In the genomic region with DNA sequence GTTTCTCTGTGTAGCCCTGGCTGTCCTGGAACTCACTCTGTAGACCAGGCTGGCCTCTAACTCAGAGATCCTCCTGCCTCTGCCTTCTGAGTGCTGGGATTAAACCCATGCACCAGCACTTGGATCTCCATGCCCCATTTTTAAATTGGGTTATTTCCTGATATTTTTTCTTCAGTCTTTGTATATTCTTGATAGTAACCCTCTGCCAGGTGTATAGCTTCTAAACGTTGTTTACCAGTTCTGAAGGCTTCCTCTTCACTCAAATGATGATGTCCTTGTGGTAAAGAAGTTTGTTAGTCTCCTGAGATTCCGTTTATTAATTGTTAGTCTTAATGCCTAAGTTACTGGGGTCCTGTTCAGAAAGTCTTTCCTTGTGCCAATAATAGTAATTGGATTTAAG, we compare ENCODE assay signal across 8 mouse cellular contexts. TPM values are rescaled to one million over a fixed set of nuclear protein-coding genes. Genes with fewer than 3 reads are reported as not detected.
DNase-seq lines count a peak whose midpoint lies in the region; ATAC-seq and TF ChIP-seq lines count a peak whose summit lies in the region.

Gene Wipi2 (plus strand): TSS at position 301 of the 400 bp plus-strand sequence.

- H3K27me3 ChIP-seq in lung, postnatal 0 days (replicated peaks; ENCODE audit: insufficient read depth, low read length), result no peaks in the 10 kb centered on the region
- H3K27me3 ChIP-seq in embryonic facial prominence, embryonic 15.5 days, result no peaks in the 10 kb centered on the region
- no peaks in the 10 kb centered on the region for H3K27me3 ChIP-seq in heart, postnatal 0 days (ENCODE audit: control insufficient read depth, insufficient read depth, low read length)
- no peaks in the 10 kb centered on the region for H3K27me3 ChIP-seq in limb, embryonic 10.5 days (ENCODE audit: low read depth, poor library complexity, severe bottlenecking)
- H3K27me3 ChIP-seq in neural tube, embryonic 15.5 days (replicated peaks), result no peaks in the 10 kb centered on the region

- H3K36me3 ChIP-seq in lung, postnatal 0 days (ENCODE audit: insufficient read depth, low read length), result no peaks in the 10 kb centered on the region
- peaks cover 4% of the 10 kb centered on the region; the same call in 1 of the 2 replicates for H3K36me3 ChIP-seq in embryonic facial prominence, embryonic 15.5 days
- no peaks in the 10 kb centered on the region for H3K36me3 ChIP-seq in heart, postnatal 0 days (replicated peaks; ENCODE audit: control insufficient read depth, insufficient read depth, low read length)
- peaks cover 14% of the 10 kb centered on the region for H3K36me3 ChIP-seq in limb, embryonic 10.5 days
- no peaks in the 10 kb centered on the region for H3K36me3 ChIP-seq in neural tube, embryonic 15.5 days

- H3K9me3 ChIP-seq in lung, postnatal 0 days (ENCODE audit: low read length), result no peaks in the 10 kb centered on the region
- no peaks in the 10 kb centered on the region for H3K9me3 ChIP-seq in embryonic facial prominence, embryonic 15.5 days (replicated peaks)
- H3K9me3 ChIP-seq in heart, postnatal 0 days (replicated peaks; ENCODE audit: control insufficient read depth, low read length), result no peaks in the 10 kb centered on the region
- H3K9me3 ChIP-seq in limb, embryonic 10.5 days (replicated peaks), result no peaks in the 10 kb centered on the region
- H3K9me3 ChIP-seq in neural tube, embryonic 15.5 days (replicated peaks), result no peaks in the 10 kb centered on the region

- peak within 1 kb of the TSS; percentile 91; the same call in 1 of the 2 replicates for H3K4me3 ChIP-seq in lung, postnatal 0 days (ENCODE audit: low read depth, low read length)
- H3K4me3 ChIP-seq in embryonic facial prominence, embryonic 15.5 days (replicated peaks), result peak within 1 kb of the TSS; percentile 77
- H3K4me3 ChIP-seq in heart, postnatal 0 days (ENCODE audit: low read depth, low read length), result peak within 1 kb of the TSS; percentile 94
- H3K4me3 ChIP-seq in limb, embryonic 10.5 days, result peak within 1 kb of the TSS; percentile 97
- peak within 1 kb of the TSS; percentile 94 for H3K4me3 ChIP-seq in neural tube, embryonic 15.5 days (replicated peaks)

- 87% methylated on average over 2 of the region's 2 CpGs for WGBS in lung, postnatal 0 days
- WGBS in embryonic facial prominence, embryonic 15.5 days, result 90% methylated on average over 2 of the region's 2 CpGs
- 78% methylated on average over 2 of the region's 2 CpGs for WGBS in heart, postnatal 0 days
- 91% methylated on average over 2 of the region's 2 CpGs for WGBS in limb, embryonic 10.5 days
- 86% methylated on average over 2 of the region's 2 CpGs for WGBS in neural tube, embryonic 15.5 days

- no peaks in the 10 kb centered on the region for H3K4me1 ChIP-seq in lung, postnatal 0 days (ENCODE audit: insufficient read depth, low read depth, low read length)
- peaks cover 13% of the 10 kb centered on the region for H3K4me1 ChIP-seq in embryonic facial prominence, embryonic 15.5 days
- peaks cover 9% of the 10 kb centered on the region for H3K4me1 ChIP-seq in heart, postnatal 0 days (ENCODE audit: control insufficient read depth, insufficient read depth)
- peaks cover 28% of the 10 kb centered on the region for H3K4me1 ChIP-seq in limb, embryonic 10.5 days
- H3K4me1 ChIP-seq in neural tube, embryonic 15.5 days, result peaks cover 22% of the 10 kb centered on the region

- H3K4me2 ChIP-seq in lung, postnatal 0 days (replicated peaks; ENCODE audit: low read depth, low read length), result peak within 1 kb of the TSS; percentile 88
- H3K4me2 ChIP-seq in embryonic facial prominence, embryonic 15.5 days (replicated peaks), result peak within 1 kb of the TSS; percentile 85
- H3K4me2 ChIP-seq in heart, postnatal 0 days (ENCODE audit: low read depth, low read length), result peak within 1 kb of the TSS; percentile 91
- peak within 1 kb of the TSS; percentile 87 for H3K4me2 ChIP-seq in neural tube, embryonic 15.5 days

- no peak within 1 kb of the TSS for H3K27ac ChIP-seq in lung, postnatal 0 days (ENCODE audit: low read length)
- H3K27ac ChIP-seq in embryonic facial prominence, embryonic 15.5 days (replicated peaks), result peak within 1 kb of the TSS; percentile 89; the same call in 1 of the 2 replicates
- peak within 1 kb of the TSS; percentile 85 for H3K27ac ChIP-seq in heart, postnatal 0 days (ENCODE audit: low read depth)
- H3K27ac ChIP-seq in limb, embryonic 10.5 days, result peak within 1 kb of the TSS; percentile 94
- H3K27ac ChIP-seq in neural tube, embryonic 15.5 days (replicated peaks), result no peak within 1 kb of the TSS

- TF ChIP-seq CTCF in lung, postnatal 0 days (IDR thresholded peaks at IDR 0.05), result no peak
- TF ChIP-seq CTCF in heart, postnatal 0 days (IDR thresholded peaks at IDR 0.05; ENCODE audit: low read depth), result no peak

- no peak within 1 kb of the TSS for H3K9ac ChIP-seq in lung, postnatal 0 days (replicated peaks; ENCODE audit: low read depth)
- peak within 1 kb of the TSS; percentile 76; the same call in 1 of the 2 replicates for H3K9ac ChIP-seq in embryonic facial prominence, embryonic 15.5 days
- 0 out of 2 replicates have a peak within 1 kb of the TSS, but pooled peaks have one; percentile 88 for H3K9ac ChIP-seq in heart, postnatal 0 days (replicated peaks; ENCODE audit: low read depth, low read length)
- peak within 1 kb of the TSS; percentile 94 for H3K9ac ChIP-seq in neural tube, embryonic 15.5 days (replicated peaks)

- no peak for TF ChIP-seq EP300 in lung, postnatal 0 days (IDR thresholded peaks at IDR 0.05)
- no peak for TF ChIP-seq EP300 in heart, postnatal 0 days (IDR thresholded peaks at IDR 0.05; ENCODE audit: low read depth)

- DNase-seq in lung, postnatal 0 days (ENCODE audit: low spot score), result no peak
- DNase-seq in lung, postnatal 14 days, result no peak
- no peak for DNase-seq in heart, postnatal 0 days (ENCODE audit: low spot score)
- DNase-seq in limb, embryonic 10.5 days (ENCODE audit: low spot score), result no peak
- DNase-seq in urinary bladder, adult 18-20 months (ENCODE audit: low spot score in 2 of 2), result no peak
- DNase-seq in right cerebral cortex, postnatal 36 days (ENCODE audit: low spot score in 2 of 2), result no peak

- no peak for ATAC-seq in lung, postnatal 0 days
- no peak for ATAC-seq in embryonic facial prominence, embryonic 15.5 days (ENCODE audit: insufficient number of reproducible peaks, low FRiP score, low TSS enrichment, low read depth)
- no peak for ATAC-seq in heart, postnatal 0 days (ENCODE audit: insufficient read depth, low read depth)
- ATAC-seq in neural tube, embryonic 15.5 days (ENCODE audit: low FRiP score), result no peak

RNA-seq across cellular contexts. Expression of gene Wipi2, which starts in this region (rescaled TPM):
- polyA plus RNA-seq in lung, postnatal 0 days (2015; fragmentation: Nextera tagmentation; extraction: Ambion mirVana), result 25.7 and 26.6 TPM in 2 replicates
- 44.7 and 47.8 TPM in 2 replicates for polyA plus RNA-seq in embryonic facial prominence, embryonic 15.5 days (2015; fragmentation: Nextera tagmentation; extraction: Ambion mirVana)
- total RNA-seq in heart, postnatal 0 days (2014; rRNA removed; ENCODE audit: low replicate concordance), result 37.2 and 50.8 TPM in 2 replicates
- 19.6 and 20.7 TPM in 2 replicates for polyA plus RNA-seq in heart, postnatal 0 days (2015; fragmentation: Nextera tagmentation; extraction: Ambion mirVana)
- polyA plus RNA-seq in limb, embryonic 10.5 days (2016; fragmentation: Nextera tagmentation; extraction: Ambion mirVana), result 69.4 and 71.6 TPM in 2 replicates
- 41.1 and 43.3 TPM in 2 replicates for polyA plus RNA-seq in neural tube, embryonic 15.5 days (2015; fragmentation: Nextera tagmentation; extraction: Ambion mirVana)

Comparison
In these comparisons a context has a peak if more than half of its experiments do, and no peak if none do; other contexts are left out.
1. H3K27ac ChIP-seq: peak in embryonic facial prominence, embryonic 15.5 days (single experiment), heart, postnatal 0 days (single experiment) and limb, embryonic 10.5 days (single experiment); none in lung, postnatal 0 days (single experiment) and neural tube, embryonic 15.5 days (single experiment).
2. Peak in every context shown above with its lines, with median percentiles within 50 percentile points of each other: H3K4me2 ChIP-seq and H3K4me3 ChIP-seq.